Mouse (Mus musculus) skeletal muscle tissue, adult 2 months (tissue): ENCODE measurements at regions not wholly inside any gene's neighbourhood (a gene's known extent, or its start where the extent isn't known, plus 50 kb on each side); places are given as distances from the start of the nearest gene placed in this dataset.

Experiments
- DNase-seq: peaks from one replicate; pipeline ENCODE4 v3.0.0-alpha.2; 2012; ENCODE audit warnings: low read depth, low spot score

DNA sequence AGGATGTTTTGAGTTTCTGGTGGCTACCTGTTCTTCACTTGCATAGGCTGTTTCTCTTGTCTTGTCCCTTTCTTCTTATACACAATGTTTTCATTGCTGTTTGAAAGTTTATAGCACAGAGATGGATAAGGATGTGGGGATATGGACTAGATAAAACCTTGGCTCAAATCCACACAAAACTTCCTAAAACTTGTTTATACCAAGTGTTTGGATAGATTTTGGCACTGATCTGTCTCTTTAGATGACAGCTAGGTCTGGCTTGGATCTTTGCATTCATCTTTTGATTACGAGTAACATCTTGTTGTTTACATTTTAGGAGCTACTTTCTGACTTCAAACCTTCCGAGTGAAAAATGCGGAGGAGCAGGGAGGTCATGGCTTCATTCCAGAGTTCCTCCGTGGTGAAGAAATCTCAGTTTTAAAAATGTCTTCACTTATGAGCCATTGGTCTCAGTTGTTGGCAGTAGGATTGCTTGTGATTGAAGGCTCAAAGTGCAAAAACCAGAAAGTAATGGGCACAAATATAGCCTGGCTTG lies 190.1 kb upstream of the Pkn2 start:
- DNase-seq = no peak

DNA sequence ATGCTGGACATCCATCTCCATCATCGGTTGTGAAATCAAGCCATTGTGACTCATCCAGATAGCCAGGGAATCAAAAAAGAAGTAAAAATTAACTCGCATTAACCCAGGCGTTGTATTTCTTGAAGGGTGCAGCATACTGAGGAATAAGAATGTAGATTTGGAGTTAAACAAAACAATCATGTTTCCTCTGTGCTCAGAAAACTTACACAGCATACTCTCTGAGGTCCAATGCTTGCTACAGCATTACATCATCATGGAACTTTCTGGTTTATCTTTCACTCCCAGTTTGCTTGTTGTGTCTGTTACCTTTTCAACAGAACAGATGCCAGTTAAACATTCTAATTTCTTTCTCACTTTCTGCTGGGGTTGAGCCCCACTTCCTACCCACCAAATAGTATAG lies 173.1 kb upstream of the Pkn2 start:
- no peak for DNase-seq

DNA sequence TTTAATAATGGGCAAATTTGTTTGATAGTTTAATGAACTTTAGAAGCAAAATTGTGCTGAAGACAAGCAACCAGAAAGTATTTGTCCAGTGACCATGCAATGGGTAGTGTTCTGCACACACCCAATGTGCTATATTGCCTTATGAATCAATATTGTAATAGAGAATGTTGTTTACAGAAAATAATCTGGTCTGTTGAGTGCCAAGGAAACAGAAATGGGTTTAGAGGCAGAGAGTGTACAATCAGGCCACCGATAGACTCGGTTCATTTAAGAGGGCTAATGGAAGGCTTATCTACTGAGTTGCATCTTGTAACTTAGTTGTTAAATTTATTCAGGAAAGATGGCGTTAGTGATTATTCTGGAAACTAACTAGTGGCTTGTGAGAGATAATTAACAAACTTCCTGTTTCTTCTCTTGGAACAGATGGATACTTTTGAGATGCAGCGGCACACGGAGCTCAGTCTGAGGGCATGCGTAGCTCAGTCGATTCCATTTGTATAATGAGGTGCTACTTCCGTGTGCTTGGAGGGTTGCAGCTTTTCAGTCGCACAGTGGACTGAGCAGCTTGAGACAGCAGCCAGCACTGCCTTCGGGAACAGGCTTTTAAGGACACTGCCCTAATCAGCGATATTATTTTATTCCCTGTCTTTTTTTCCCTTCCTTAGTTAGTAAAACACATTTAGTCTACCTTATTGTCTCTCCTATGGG lies 171.6 kb upstream of the Pkn2 start:
- DNase-seq = no peak

DNA sequence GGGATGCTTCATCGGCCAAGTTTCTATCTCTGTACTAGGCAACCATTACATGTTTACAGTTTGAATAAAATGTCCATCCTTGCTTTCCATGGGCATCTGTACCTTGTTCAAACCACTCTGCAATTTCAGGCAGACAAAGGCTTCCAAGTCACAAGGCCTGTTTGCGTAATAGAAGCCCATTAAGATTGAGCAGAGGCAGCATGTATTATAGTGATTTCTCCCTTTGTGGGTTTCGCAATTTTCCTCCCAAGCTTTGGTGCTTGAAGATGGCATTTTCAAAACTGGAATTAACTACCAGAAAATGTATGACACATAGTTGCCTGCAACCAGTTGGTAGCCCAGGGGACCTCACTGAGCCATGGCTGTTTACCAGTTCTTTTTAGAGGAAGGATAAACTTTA lies 158.9 kb upstream of the Pkn2 start:
- no peak for DNase-seq

DNA sequence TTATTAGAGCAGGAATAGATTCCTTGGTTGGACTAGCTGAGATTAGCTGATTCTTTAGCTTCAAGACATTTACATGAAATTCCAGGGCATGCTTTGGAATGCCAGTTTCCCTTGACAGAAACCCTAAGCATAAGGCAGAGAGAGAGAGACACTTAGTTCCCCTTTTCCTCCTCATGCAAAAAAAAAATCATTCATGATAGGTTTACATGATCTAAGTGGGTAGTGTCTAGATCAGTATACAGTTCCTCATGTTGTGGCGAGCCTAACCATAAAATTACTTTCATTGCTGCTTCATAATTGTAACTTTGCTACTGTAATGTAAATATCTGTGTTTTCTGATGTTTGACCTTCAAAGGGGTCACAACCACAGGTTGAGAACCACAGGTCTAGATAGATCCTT lies 154.3 kb upstream of the Pkn2 start:
- DNase-seq = no peak

DNA sequence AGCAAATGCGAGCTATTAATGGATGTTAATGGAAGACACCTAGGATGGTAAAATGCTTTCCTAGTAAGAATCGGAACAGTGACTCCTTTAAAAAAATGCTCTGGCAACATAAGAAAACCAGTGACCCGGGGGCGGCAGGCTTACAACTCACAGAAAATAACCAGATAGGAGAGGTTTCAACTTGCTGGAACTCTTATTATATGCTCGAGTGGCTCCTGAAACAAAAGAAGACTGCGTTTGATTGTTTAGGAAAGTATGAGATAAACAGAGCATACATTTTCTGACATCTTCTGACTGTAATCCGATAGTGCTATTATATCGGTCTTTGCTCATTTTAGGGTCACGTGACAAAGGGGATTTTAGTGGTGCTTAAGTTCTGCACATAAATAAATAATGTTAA lies 152.8 kb upstream of the Pkn2 start:
- DNase-seq = no peak

DNA sequence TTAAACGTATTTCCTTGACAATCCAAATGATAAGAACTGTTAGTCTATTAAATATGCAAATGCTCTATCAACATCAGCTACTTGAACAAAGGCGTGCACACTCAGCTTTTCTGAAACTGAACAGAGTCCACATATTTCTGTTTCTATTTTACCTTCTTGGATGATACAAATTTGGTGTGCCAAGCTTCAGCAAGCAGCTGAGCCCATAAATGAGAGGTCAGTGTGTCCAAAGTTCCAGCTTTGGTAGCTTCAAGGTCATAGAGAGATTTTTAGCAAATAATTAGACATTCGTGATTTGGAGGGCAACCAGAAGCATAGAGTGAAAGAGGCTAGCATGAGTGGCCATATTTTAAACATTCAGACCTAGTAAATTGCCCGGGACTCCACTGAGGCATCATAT lies 140.7 kb upstream of the Pkn2 start:
- no peak for DNase-seq

DNA sequence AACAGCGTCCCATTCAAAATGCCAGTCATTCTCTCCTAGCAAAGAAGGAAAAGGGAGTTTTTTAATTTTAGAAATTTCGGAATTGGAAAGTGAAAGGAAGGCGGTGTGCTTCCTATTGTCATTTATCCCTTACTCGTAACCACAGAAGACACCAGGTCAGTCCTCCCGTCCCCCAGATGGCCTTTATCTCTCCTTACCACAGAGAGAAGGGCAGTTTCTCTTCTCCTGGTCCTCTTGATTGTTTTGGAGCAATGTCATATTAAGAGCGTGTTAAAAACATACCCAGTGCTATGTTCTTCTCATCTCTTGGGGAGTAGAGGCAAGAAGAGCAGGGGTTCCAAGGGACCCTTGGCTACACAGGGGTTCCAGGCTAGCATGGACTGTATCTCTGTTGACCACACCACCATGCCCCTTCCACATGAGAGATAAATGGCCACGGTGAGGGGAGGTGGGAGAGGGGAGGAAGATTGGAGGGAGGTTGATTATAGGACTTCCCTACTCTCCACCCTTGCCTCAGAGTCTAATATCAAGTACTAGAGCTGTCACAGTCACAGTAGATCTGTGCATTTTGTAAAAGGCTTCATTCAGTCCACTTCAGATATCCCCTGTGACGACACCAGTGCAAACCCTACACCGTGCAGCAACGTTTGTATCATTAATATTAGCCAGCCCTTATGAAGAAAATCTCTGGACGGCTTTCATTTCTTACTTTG lies 139.5 kb upstream of the Pkn2 start:
- DNase-seq = no peak

DNA sequence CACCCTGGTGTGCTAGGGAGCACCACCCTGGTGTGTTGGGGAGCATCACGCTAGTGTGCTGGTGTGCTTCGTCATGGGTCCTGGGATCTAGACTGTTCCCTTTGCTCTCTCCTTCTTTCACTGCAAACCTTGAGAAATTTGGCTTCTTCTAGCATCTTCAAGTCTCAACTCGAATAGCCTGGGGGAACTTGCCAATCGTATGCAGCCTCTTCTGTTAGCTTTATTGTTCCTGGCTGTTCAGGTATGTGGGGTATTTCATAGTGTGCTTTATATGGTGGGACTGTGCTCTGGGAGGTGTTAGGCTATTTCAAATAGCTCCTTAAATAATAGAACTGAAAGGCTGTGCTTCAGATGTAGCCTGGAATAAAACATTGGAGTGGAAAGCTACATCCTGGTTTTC lies 135.7 kb upstream of the Pkn2 start:
- no peak for DNase-seq

DNA sequence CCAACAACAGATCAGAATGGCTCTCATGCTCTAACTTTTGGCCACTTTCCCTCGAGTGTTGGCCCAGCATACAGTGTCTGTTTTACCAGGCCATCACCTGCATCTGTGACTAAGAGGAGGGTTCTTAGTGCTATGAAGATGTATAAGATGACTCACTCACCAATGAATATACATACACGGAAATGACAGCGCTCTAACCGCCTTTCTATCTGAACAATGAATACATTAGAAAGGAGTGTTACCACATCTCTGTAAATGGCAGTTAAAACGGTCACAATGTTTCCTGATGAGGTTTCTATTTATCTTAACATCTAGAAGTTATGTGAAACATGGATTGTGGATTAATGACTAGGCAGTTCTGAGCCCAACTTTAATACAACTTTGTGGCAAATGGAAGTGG lies 135.0 kb upstream of the Pkn2 start:
- DNase-seq = no peak

DNA sequence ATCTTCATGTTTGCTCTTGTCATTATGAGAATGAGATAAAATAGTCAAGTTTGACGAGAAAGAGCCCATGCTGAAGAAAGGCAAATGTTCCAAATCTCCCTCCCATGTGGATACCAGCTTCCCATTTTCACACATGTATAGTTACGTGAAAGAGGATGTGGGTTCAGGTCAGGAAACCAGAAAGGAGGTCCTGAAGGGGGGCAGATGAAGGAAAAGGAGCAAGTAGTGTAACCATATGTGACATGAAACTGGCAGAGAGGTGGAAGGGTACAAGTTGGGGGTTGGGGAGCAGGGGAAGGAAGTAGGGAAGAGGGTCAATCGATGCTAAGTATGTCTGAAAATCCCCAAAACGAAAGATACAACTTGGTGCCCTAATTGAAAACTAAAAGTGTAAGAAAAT lies 132.6 kb upstream of the Pkn2 start:
- no peak for DNase-seq

DNA sequence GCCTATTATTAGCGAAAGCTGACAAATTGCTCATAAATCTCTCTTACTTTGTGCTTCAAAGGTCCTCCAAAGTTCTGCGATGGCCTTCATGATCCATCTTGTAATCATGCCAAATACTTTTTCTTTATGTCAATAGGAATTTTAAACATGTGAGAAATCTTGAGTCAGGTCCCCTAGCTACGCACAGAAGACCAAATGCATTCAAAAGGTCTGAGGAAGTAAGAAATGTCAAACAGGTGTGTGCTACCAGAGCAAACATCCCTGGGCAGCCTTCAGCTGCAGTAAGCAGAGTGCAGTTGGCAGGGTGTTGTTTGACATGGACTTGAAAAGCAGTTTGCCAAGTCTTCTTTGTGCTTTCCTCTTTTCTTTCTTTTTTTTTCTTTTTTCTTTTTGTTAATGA lies 125.2 kb upstream of the Pkn2 start:
- no peak for DNase-seq

DNA sequence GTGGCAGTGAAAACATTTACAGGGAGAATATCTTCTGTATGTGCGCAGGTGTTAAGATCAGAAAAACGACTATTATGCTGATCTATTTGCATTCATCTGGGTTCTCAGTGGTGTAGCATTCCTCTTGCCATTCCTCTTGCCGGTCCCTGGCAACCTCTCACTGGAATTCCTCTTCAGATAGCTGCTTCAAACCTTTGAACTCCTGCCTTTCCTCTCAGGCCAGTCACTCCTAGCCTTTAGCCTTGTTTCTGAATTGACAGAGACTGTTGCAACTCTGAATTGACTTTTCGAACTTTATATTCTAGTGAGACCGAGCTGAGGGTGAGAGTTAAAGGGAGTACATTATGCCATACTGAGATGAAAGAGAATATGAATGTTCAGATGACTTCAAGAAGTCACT lies 120.1 kb upstream of the Pkn2 start:
- no peak for DNase-seq

DNA sequence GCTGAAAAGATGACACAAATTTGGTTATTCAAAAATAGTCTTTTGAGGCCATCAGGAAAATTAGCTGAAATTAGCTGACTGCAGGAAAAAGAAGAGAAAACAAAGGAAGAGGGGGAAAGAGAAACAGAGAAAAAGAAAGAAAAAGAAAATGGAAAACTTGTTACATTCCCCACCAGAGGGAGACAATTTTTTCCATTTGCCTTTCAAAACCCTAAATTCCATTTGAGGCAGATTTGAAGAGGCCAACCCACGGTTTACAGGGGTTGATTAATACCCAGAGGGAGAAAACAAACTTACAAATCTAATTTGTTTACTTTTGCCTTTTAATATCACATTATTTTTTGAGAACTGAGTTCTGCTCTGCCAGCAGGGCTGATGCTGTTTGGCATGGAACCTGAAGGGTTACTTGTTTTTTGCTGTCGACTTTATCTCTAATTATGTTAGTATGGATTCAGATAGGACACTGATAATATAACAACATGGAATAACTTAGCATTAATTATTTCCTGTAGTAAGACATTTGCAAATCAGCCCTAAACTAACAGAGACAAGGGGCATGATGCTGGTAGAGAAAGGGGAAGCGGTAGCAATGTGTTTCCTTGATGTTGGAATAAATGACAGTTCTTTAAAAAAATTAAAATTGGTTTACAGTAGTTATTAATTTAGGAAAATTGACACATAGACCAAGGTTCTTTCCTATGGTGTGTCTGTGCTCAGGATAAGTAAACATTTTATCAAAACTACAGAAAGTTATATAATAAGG lies 114.4 kb upstream of the Pkn2 start:
- no peak for DNase-seq

DNA sequence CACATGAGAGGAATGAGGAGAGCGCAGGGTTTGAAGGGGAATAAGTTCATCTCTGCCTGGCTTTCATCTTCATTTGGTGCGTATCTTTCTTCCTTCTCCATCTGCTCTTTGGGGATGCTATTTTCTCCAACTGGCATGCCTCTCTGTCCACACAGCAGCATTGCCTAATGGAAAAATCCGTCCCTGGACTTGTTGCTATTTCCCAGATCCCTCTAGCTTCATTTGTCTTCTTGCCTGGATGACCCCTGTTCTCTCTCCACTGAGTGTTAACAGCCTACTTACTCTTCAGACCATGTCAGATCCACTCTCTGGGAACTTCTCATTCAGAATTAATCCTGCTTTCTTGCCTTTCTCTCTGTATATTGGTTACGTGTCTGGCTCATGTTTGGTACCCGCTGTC lies 102.7 kb upstream of the Pkn2 start:
- no peak for DNase-seq

DNA sequence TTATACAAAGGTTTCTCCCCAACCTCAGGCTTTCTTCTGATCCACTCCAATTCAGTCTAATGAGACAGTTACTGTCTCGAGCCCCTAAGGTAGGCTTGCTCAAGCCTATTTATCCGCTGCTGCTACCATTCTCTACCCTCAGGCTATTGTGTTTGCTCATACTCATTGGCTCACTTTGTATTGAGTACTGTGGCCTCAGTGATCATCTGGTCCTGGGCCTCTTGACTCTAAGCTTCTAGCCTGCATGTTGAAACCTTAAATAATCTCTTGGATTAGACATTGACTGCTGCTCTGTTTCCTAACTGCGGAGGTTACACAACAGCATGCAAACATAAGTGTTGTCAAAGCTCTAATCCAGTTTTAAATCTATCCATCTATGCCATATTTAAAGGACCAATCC lies 99.4 kb upstream of the Pkn2 start:
- DNase-seq = no peak

DNA sequence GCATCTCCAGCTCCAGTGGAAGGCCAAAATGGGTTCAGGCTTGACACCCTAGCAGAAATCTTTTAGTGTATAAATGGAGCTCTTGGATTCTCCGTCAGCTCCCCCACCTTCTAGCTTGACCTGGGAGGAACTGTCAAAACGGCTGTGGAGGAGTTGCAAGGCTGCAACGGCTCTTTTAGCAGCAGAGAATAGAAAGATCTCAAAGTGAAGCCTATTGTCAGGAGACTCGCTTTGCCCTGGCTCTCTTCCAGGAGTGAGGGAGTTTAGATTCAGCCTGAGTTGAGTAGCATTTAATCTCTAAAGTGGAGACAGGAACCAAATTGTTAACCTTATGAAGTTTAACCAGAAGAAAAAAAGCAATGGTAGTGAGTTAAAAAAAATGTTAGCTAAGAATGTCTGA lies 97.4 kb upstream of the Pkn2 start:
- DNase-seq = no peak

DNA sequence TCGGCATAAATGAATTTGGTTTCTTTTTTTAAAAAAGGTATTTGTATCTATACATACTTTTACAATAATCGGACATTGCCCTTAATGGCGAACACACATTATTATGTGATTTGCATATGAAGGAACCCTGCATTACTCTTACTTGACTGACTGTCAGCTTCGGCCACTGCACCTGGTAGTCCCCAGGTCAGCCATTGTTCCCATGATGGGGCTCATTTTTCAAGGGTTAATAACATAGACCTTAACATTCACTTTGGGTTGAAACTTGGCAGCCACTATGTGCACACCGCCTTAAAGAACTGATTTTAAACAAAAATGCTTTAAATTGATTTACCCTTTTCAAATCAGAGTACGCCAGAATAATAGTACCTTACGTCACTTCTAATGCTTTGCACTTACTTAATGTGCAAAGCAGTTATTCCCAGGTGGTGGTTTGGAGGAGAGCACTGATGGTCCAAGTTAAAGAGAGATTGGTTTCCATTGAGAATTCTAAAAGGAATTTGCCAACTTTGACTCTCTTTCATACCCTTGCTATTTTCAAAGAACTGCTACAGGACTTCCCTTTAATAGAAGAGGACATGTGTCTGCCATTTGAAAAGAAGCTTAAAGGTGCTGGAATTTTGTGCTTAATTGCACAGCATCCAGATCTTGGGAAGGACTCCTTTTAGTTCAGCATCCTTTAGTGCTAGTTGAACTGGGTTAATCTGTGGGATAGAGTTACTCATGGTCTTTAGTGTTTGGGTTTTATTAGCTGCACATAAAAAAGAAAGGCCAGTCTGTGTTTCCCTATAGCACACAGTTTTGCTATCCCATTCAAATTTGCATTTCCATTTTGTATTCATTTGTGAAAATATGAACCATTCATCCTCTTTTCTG lies 95.0 kb upstream of the Pkn2 start:
- no peak for DNase-seq

DNA sequence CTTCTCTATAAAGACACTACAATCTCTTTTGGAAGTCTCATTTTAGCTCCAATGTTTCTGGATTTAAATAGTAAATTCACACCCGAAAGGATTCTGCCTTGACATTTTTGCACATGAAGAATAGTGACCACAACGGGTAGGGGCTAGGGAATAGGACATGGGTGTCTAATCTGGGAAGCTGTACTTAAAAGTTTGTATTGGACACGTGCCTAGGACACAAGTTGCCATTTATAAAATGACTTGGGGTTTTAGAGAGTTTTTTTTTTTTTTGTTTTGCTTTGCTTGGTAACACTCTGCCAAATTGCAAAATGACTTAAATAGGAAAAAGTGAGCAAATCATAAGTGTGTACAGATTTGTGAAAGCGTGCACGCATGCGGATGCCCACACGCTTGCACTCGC lies 93.8 kb upstream of the Pkn2 start:
- no peak for DNase-seq

DNA sequence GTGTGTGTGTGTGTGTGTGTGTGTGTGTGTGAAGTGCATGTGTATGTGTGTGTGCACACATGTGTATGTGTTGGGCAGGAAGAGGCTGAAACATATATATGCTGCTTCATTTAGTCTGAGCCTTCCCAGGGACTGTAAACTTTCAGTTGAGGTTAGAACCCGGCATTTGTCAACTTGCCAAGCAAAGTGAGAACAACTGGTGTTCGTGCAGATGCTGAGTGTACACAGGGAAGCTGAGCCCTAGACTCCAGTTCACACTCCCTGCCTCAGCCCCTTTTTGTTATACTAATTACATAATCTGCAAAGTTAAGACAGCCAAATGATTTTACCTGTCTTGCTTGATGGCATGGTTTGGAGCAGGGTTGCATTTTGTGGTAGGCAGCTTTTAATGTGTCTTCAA lies 87.7 kb upstream of the Pkn2 start:
- no peak for DNase-seq

DNA sequence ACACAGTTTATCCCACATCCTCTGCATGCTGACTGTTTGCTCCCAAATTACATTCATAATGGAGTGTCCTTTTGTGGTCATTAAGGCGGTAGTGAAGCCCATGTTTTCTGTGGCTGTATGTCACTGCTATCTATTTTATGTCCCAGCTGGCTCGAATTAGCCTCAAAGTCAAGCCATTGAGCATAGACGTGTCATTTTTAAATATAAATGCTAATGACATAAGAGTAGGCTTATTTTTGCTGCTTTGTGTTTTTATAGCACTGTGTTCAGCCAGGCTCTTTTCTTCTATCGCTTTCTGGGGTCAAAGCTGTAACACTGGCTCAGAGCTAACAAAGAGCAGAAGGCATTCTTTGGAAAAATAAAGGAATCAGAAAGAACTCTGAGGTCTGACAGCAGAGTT lies 83.8 kb upstream of the Pkn2 start:
- DNase-seq = no peak
